Mouse (Mus musculus) spleen, adult 18-20 months (tissue): ENCODE data around the gene Plce1.

ENCODE experiments used
- DNase-seq, 2 experiments: peaks; one replicate each; pipeline ENCODE4 v3.0.0; 2022; ENCODE audit warnings: mixed read lengths in 2 of 2

Plce1 gene

GRCm38 (mm10) chr19:38644871-38645595, 164.1 kb downstream of the Plce1 start:
- no peak for DNase-seq

GRCm38 (mm10) chr19:38657980-38658379, 177.1 kb downstream of the Plce1 start:
- no peak for DNase-seq

- no peak for DNase-seq
Observed at GRCm38 (mm10) chr19:38665398-38665797, 184.5 kb downstream of the Plce1 start.

- DNase-seq: no peak
Observed at GRCm38 (mm10) chr19:38672015-38672600, 191.2 kb downstream of the Plce1 start.

- DNase-seq: no peak
Observed at GRCm38 (mm10) chr19:38673936-38674335, 193.0 kb downstream of the Plce1 start.

- no peak for DNase-seq
Observed at GRCm38 (mm10) chr19:38678655-38679054, 197.7 kb downstream of the Plce1 start.

- no peak for DNase-seq
Observed at GRCm38 (mm10) chr19:38679520-38679919, 198.6 kb downstream of the Plce1 start.

- DNase-seq: no peak
Observed at GRCm38 (mm10) chr19:38687326-38687725, 206.4 kb downstream of the Plce1 start.

GRCm38 (mm10) chr19:38688741-38689507, 208.0 kb downstream of the Plce1 start:
- no peak for DNase-seq

GRCm38 (mm10) chr19:38690276-38690675, 209.4 kb downstream of the Plce1 start:
- DNase-seq: no peak

GRCm38 (mm10) chr19:38691533-38691932, 210.6 kb downstream of the Plce1 start:
- no peak for DNase-seq

- DNase-seq: no peak
Observed at GRCm38 (mm10) chr19:38693331-38693730, 212.4 kb downstream of the Plce1 start.

GRCm38 (mm10) chr19:38693769-38694168, 212.9 kb downstream of the Plce1 start:
- no peak for DNase-seq

- DNase-seq: no peak
Observed at GRCm38 (mm10) chr19:38701776-38702175, 220.9 kb downstream of the Plce1 start.

GRCm38 (mm10) chr19:38704742-38705141, 223.8 kb downstream of the Plce1 start:
- DNase-seq: no peak

- no peak for DNase-seq
Observed at GRCm38 (mm10) chr19:38705244-38705643, 224.3 kb downstream of the Plce1 start.

GRCm38 (mm10) chr19:38706449-38706848, 225.5 kb downstream of the Plce1 start:
- no peak for DNase-seq

GRCm38 (mm10) chr19:38709376-38709775, 228.5 kb downstream of the Plce1 start:
- DNase-seq: no peak

GRCm38 (mm10) chr19:38721808-38722207, 240.9 kb downstream of the Plce1 start:
- no peak for DNase-seq

- no peak for DNase-seq
Observed at GRCm38 (mm10) chr19:38722982-38723381, 242.1 kb downstream of the Plce1 start.

- DNase-seq: no peak
Observed at GRCm38 (mm10) chr19:38723969-38724368, 243.1 kb downstream of the Plce1 start.

GRCm38 (mm10) chr19:38728842-38729241, 247.9 kb downstream of the Plce1 start:
- no peak for DNase-seq

GRCm38 (mm10) chr19:38729264-38729663, 248.4 kb downstream of the Plce1 start:
- DNase-seq: no peak

GRCm38 (mm10) chr19:38744546-38744945, 263.6 kb downstream of the Plce1 start:
- DNase-seq: no peak
